1 mouse cellular context compared by ENCODE assay signal in the genomic region with DNA sequence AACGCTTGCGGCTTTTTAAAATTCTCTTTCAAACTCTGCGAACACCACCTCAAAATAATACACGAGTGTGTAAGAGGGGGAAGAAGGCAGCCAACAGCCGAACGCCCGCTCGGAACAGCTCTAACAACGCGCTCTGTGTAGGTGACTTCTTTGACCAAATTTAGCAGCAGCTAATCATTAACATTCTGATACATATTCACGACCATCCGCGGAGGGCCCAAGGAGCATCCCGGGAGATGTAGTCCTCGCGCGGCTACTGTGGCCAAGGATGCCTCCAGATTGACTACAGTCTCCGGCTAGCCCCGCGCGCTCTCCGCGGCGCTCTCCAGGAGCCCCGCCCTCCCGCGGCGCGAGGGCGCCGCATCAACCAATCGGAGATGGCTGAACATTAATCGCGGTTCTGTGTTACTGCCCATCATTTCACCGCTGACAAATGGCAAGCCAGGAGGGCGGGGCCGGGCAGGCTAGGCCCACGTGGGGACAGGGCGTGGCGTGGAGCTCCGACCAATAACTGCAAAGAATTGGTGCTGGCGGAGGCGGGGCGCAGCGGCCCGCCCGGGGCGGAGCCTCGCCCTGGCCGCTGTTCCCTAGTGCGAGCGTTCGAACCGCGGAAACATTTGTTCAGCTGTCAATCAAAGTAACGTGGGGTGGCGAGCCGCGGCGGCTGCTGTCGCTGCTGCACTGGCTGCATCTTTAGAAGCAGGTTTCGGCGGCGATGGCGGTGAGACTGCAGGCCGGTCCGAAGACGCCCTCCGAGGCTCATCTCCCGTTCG.
A peak's percentile ranks its signal among the peaks of the same experiment; 100 is the strongest.
TF ChIP-seq lines count a peak whose summit lies in the region.

Tle4 (minus strand) TSS at position 135 of the 773 bp plus-strand sequence.

TF ChIP-seq in MEL, 35 proteins besides CTCF, POLR2A, EP300 and RAD21 (continued from another document):
- peak; percentile 88; the same call in 1 of the 2 replicates for TF ChIP-seq POLR2AphosphoS5 (IDR thresholded peaks at IDR 0.05; ENCODE audit: borderline replicate concordance, low read depth, low read length)
- TF ChIP-seq TAL1 (IDR thresholded peaks at IDR 0.05; ENCODE audit: low read length) = no peak
- peak; percentile 47; the same call in 1 of the 2 replicates for TF ChIP-seq MXI1 (IDR thresholded peaks at IDR 0.05; ENCODE audit: low read depth, low read length)
- no peak for TF ChIP-seq MYB (IDR thresholded peaks at IDR 0.05; ENCODE audit: low read depth, low read length)
- no peak for TF ChIP-seq GABPA (IDR thresholded peaks at IDR 0.05; ENCODE audit: low read depth, low read length)
- TF ChIP-seq SMC3 (IDR thresholded peaks at IDR 0.05; ENCODE audit: low read depth, low read length) = no peak
- TF ChIP-seq KAT2A (conservative IDR thresholded peaks at IDR 0.05; ENCODE audit: low read depth, low read length) = peak; percentile 77
- no peak for TF ChIP-seq MAFK (IDR thresholded peaks at IDR 0.05; ENCODE audit: borderline replicate concordance, low read depth, low read length)
- no peak for TF ChIP-seq ZNF384 (IDR thresholded peaks at IDR 0.05; ENCODE audit: low read depth, low read length)
- TF ChIP-seq E2F4 (IDR thresholded peaks at IDR 0.05; ENCODE audit: borderline replicate concordance, low read depth, low read length) = 0 out of 2 replicates have a peak, but pooled peaks have one; percentile 58
- no peak; the same call in 1 of the 2 replicates for TF ChIP-seq GATA1 (IDR thresholded peaks at IDR 0.05; ENCODE audit: low read depth, low read length)
- 0 out of 2 replicates have a peak, but pooled peaks have one; percentile 50 for TF ChIP-seq MYC (IDR thresholded peaks at IDR 0.05; ENCODE audit: low read depth, low read length)
- no peak for TF ChIP-seq MAZ (IDR thresholded peaks at IDR 0.05; ENCODE audit: low read depth, low read length)
- no peak for TF ChIP-seq UBTF (IDR thresholded peaks at IDR 0.05; ENCODE audit: borderline replicate concordance, insufficient read depth, low read depth, low read length)
